Mouse (Mus musculus) liver, adult 2 months (tissue): ENCODE data around the gene Sptbn2. TPM values are rescaled to one million over a fixed set of nuclear protein-coding genes. Genes with fewer than 3 reads are reported as not detected.

ENCODE experiments used
- DNase-seq: peaks from one replicate; pipeline ENCODE4 v3.0.0-alpha.2; 2011; ENCODE audit warnings: low read depth, low spot score; ENCODE audit errors: extremely low read depth
- H3K27ac ChIP-seq: fragments of 200-500 bp; replicated peaks from 2 replicates; pipeline ENCODE4 v1.5.1; 2012; ENCODE audit warnings: low read depth, mild to moderate bottlenecking, control low read depth, inconsistent platforms, low read length; ENCODE audit not compliant: insufficient read depth
- H3K27me3 ChIP-seq: fragments of 200-500 bp; 2 replicates; pipeline ENCODE4 v1.6.1; 2012; ENCODE audit warnings: mild to moderate bottlenecking, moderate library complexity, low read length, inconsistent platforms; ENCODE audit not compliant: control insufficient read depth, insufficient read depth
- H3K36me3 ChIP-seq: fragments of 200-500 bp; 2 replicates; pipeline ENCODE4 v1.6.1; 2012; ENCODE audit warnings: low read length, inconsistent platforms; ENCODE audit not compliant: control insufficient read depth, insufficient read depth
- H3K4me1 ChIP-seq: fragments of 200-500 bp; 2 replicates; pipeline ENCODE4 v1.6.1; 2011; ENCODE audit warnings: low read length; ENCODE audit not compliant: control insufficient read depth, insufficient read depth
- H3K4me3 ChIP-seq: fragments of 200-500 bp; 2 replicates; pipeline ENCODE4 v1.5.1; 2011; ENCODE audit warnings: low read depth, mild to moderate bottlenecking, control low read depth, low read length, moderate library complexity; ENCODE audit not compliant: insufficient read depth
- H3K79me2 ChIP-seq: fragments of 200-500 bp; 2 replicates; pipeline ENCODE4 v1.6.1; 2012; ENCODE audit warnings: inconsistent platforms, mild to moderate bottlenecking, low read length, moderate library complexity; ENCODE audit not compliant: control insufficient read depth, insufficient read depth
- H3K9ac ChIP-seq: fragments of 200-500 bp; 2 replicates; pipeline ENCODE4 v1.6.1; 2012; ENCODE audit warnings: low read depth, mild to moderate bottlenecking, control low read depth, inconsistent platforms, low read length
- CTCF ChIP-seq: fragments of 200-500 bp; IDR thresholded peaks from 2 replicates; pipeline ENCODE4 v1.5.1; 2011; ENCODE audit warnings: low read depth, low read length, control low read depth
- POLR2A ChIP-seq: fragments of 200-500 bp; IDR thresholded peaks from 2 replicates; pipeline ENCODE4 v1.6.1; 2011; ENCODE audit warnings: low read length, control low read depth; ENCODE audit not compliant: insufficient read depth; ENCODE audit errors: extremely low read depth
- WGBS: fragments of 180-500 bp; shearing (Covaris S2); methylation state at CpG from one replicate; pipeline ENCODE4 v1.1.7; 2018; 5-methylcytosine and 5-hydroxymethylcytosine counted together
- polyA plus RNA-seq: library from polyadenylated mRNA; depleted of rRNA; stranded (reverse); fragments of >200 nt; gene quantifications from 2 replicates; pipeline ENCODE4 v1.2.3, GENCODE M21; 2012
- total RNA-seq: library from RNA; depleted of rRNA; stranded (reverse); fragments of >200 nt; gene quantifications from 2 replicates; pipeline ENCODE4 v1.2.3, GENCODE M21; 2014

Gene Sptbn2
- total and polyA plus RNA-seq, 2 experiments = 12.9 to 36.7 TPM

GRCm38 (mm10) chr19:4747631-4748312, 36.8 kb downstream of the Sptbn2 start:
- no peak for DNase-seq
- TF ChIP-seq POLR2A (no peak), CTCF (no peak)
- no peak overlapping the region for H3K27ac ChIP-seq
- peaks cover 67% of the 10 kb centered on the region for H3K36me3 ChIP-seq
- no peaks in the 10 kb centered on the region for H3K27me3 ChIP-seq
- H3K79me2 ChIP-seq = no peaks in the 10 kb centered on the region
- H3K4me1 ChIP-seq = no peaks in the 10 kb centered on the region
- H3K4me3 ChIP-seq = no peak overlapping the region
- H3K9ac ChIP-seq = no peak overlapping the region
- 92% methylated on average over 9 of the region's 9 CpGs for WGBS

GRCm38 (mm10) chr19:4748493-4748892, 37.5 kb downstream of the Sptbn2 start:
- DNase-seq = no peak
- Histone ChIP-seq H3K36me3 (peaks cover 62% of the 10 kb centered on the region), H3K4me1 (no peaks in the 10 kb centered on the region), H3K9ac (no peak overlapping the region), H3K27ac (no peak overlapping the region), H3K4me3 (no peak overlapping the region), H3K79me2 (no peaks in the 10 kb centered on the region), H3K27me3 (no peaks in the 10 kb centered on the region)
- 94% methylated on average over 10 of the region's 10 CpGs for WGBS
- TF ChIP-seq POLR2A (no peak), CTCF (no peak)

DNA sequence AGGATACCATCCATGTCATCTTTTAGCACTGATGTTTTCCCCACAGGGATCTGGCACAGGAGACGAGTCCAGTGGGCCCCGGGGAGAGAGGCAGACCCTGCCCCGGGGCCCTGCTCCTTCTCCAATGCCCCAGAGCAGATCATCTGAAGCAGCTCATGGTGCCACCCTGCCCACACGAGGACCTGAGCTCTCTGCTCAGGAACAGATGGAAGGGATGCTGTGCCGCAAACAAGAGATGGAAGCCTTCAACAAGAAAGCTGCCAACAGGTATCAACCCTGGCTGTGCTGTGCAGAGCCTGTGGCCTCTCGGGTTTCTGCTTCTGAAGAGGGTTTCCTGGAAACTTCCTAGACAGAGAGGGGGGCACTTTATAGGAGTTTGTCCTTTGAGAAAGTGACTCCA, 39.0 kb downstream of the Sptbn2 start:
- no peak overlapping the region for H3K4me3 ChIP-seq
- no peak for DNase-seq
- H3K9ac ChIP-seq = no peak overlapping the region
- peaks cover 48% of the 10 kb centered on the region for H3K36me3 ChIP-seq
- H3K79me2 ChIP-seq = no peaks in the 10 kb centered on the region
- TF ChIP-seq POLR2A = no peak
- no peak for TF ChIP-seq CTCF
- no peaks in the 10 kb centered on the region for H3K27me3 ChIP-seq
- no peaks in the 10 kb centered on the region for H3K4me1 ChIP-seq
- 96% methylated on average over 6 of the region's 6 CpGs for WGBS
- no peak overlapping the region for H3K27ac ChIP-seq

DNA sequence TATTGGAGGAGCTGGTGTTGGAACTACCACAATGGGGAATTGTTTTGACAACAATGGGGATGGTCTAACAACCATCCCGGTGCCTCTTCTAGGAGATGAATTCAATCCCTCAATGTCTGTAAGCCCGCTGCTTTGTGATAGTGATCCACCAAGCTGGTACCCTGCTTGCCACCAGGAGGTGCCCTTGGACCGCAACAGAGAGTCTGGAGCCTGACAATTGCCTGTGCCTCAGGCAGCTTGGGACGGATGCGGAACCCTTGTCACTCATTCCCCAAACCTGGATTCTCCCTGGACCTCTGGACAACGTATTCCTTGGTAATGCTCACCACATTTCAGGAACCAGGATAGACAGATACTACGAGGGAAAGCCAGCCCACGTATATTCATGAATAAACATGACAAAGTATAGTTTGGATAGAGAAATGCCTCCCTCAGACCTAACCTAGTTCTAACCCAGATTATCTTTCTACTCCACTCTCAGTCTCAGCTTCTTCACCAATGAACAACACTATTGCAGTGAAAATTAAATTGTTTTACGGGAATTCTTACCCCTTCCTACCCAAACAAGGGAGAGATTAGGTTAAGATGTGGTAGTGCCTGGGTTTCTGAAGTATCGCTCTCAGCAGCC, 44.7 kb downstream of the Sptbn2 start:
- TF ChIP-seq POLR2A (no peak), CTCF (peak; percentile 99)
- peaks cover 11% of the 10 kb centered on the region; the same call in 1 of the 2 replicates for H3K36me3 ChIP-seq
- peak overlapping the region; percentile 93 for H3K27ac ChIP-seq
- peak overlapping the region; percentile 92 for H3K4me3 ChIP-seq
- DNase-seq = peak; percentile 83
- H3K4me1 ChIP-seq = peaks cover 13% of the 10 kb centered on the region
- H3K79me2 ChIP-seq = peaks cover 3% of the 10 kb centered on the region; the same call in 1 of the 2 replicates
- H3K9ac ChIP-seq = peak overlapping the region; percentile 80
- WGBS = under 1% methylated on average over 10 of the region's 10 CpGs
- no peaks in the 10 kb centered on the region for H3K27me3 ChIP-seq

GRCm38 (mm10) chr19:4756193-4756911, 45.4 kb downstream of the Sptbn2 start, which contains the start of gene Rbm4b:
TSS of gene Rbm4b (plus strand) at chr19:4756497.
- peak; percentile 73 for DNase-seq
- H3K79me2 ChIP-seq = peaks cover 3% of the 10 kb centered on the region; the same call in 1 of the 2 replicates
- WGBS = under 1% methylated on average over 65 of the region's 65 CpGs
- H3K27me3 ChIP-seq = no peaks in the 10 kb centered on the region
- peaks cover 5% of the 10 kb centered on the region; the same call in 1 of the 2 replicates for H3K36me3 ChIP-seq
- H3K9ac ChIP-seq = peak within 1 kb of the TSS; percentile 93
- H3K27ac ChIP-seq = peak within 1 kb of the TSS; percentile 93
- peaks cover 13% of the 10 kb centered on the region for H3K4me1 ChIP-seq
- TF ChIP-seq POLR2A (peak; percentile 60; the same call in 1 of the 2 replicates), CTCF (no peak)
- H3K4me3 ChIP-seq = peak within 1 kb of the TSS; percentile 92
